Mouse (Mus musculus) limb, embryonic 10.5 days (tissue): ENCODE data around the gene Gpr15. TPM values are rescaled to one million over a fixed set of nuclear protein-coding genes. Genes with fewer than 3 reads are reported as not detected.

Experiments
- DNase-seq: peaks from one replicate; pipeline ENCODE4 v3.0.0-alpha.2; 2017; ENCODE audit warnings: low spot score
- H3K27ac ChIP-seq: fragments of 300-500 bp; sonication (generic); 2 replicates; pipeline ENCODE4 v1.5.1; 2016; ENCODE audit warnings: mild to moderate bottlenecking
- H3K27me3 ChIP-seq: fragments of 300-500 bp; sonication (generic); 2 replicates; pipeline ENCODE4 v1.6.1; 2016; ENCODE audit warnings: low read depth, mild to moderate bottlenecking; ENCODE audit not compliant: poor library complexity, severe bottlenecking
- H3K36me3 ChIP-seq: fragments of 300-500 bp; sonication (generic); 2 replicates; pipeline ENCODE4 v1.6.1; 2016; ENCODE audit warnings: mild to moderate bottlenecking, moderate library complexity
- H3K4me1 ChIP-seq: fragments of 300-500 bp; sonication (generic); 2 replicates; pipeline ENCODE4 v1.6.1; 2016
- H3K4me3 ChIP-seq: fragments of 300-500 bp; sonication (generic); 2 replicates; pipeline ENCODE4 v1.5.1; 2016; ENCODE audit warnings: mild to moderate bottlenecking, moderate library complexity
- H3K9me3 ChIP-seq: fragments of 300-500 bp; sonication (generic); replicated peaks from 2 replicates; pipeline ENCODE4 v1.6.1; 2016; ENCODE audit warnings: mild to moderate bottlenecking
- WGBS: fragments of 180-500 bp; shearing (Covaris S2); methylation state at CpG from one replicate; pipeline ENCODE4 v1.1.7; 2016; 5-methylcytosine and 5-hydroxymethylcytosine counted together
- polyA plus RNA-seq: library from polyadenylated mRNA; unstranded; fragments of >200 nt; fragmentation: Nextera tagmentation; extraction: Ambion mirVana; gene quantifications from 2 replicates; pipeline ENCODE4 v1.2.1, GENCODE M21; 2016

The Gpr15 gene
- polyA plus RNA-seq, result 0.11 TPM in 1 of 2 replicates, not detected in the other

DNA sequence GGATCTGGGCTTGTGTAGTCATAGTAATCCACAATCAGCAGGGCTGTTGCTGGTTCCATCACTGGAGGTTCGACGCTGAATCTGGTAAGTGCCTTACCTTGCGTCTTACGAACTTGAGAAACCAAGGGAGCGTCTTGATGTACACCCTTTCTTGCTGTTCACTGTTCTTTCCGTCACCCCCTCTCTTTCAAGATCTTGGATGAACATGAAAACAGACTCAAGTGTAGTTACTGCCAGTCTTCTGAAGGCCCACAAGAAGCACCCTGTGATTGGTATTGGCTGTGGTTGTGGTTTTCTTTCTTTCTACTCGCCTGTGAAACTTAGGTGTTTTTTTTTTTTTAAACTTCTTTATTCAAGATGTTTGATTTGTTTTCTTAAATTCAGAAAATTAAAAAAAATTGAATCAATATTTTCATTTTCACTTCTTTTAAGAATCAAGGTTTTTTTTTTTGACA lies at the start of gene Gpr15:
Gene Gpr15 (minus strand): TSS at position 405 of the 455 bp plus-strand sequence.
- Histone ChIP-seq H3K36me3 (no peaks in the 10 kb centered on the region), H3K4me1 (no peaks in the 10 kb centered on the region), H3K27me3 (no peaks in the 10 kb centered on the region), H3K4me3 (no peak within 1 kb of the TSS), H3K9me3 (no peaks in the 10 kb centered on the region), H3K27ac (no peak within 1 kb of the TSS)
- 90% methylated on average over 7 of the region's 7 CpGs for WGBS
- no peak for DNase-seq

DNA sequence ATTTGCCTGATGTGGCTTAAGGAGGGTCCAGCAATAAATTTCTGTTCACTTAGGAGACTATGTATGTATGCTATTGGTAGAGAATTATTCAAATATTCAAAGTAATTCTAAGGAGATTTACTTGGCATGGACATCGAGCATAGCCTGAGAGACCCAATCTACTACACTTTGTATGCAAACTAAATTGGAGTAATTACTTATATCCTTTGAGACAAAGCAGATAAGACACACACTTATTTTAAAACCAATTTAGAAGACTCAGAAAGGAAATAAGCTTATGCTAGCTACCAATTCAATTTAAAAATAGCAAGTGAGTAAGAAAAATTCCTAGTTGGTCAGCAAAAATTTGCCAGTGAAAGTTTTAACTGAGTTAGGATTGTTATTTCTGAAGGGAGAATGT lies 44.2 kb upstream of the Gpr15 start, which contains the start of gene Olfr172:
Gene Olfr172 (minus strand): TSS at position 101 of the 400 bp plus-strand sequence.
- H3K36me3 ChIP-seq, result no peaks in the 10 kb centered on the region
- H3K9me3 ChIP-seq, result no peaks in the 10 kb centered on the region
- H3K27me3 ChIP-seq, result no peaks in the 10 kb centered on the region
- no peak within 1 kb of the TSS for H3K27ac ChIP-seq
- WGBS, result 96% methylated on average over 1 of the region's 1 CpGs
- no peak within 1 kb of the TSS for H3K4me3 ChIP-seq
- DNase-seq, result no peak
- no peaks in the 10 kb centered on the region for H3K4me1 ChIP-seq

DNA sequence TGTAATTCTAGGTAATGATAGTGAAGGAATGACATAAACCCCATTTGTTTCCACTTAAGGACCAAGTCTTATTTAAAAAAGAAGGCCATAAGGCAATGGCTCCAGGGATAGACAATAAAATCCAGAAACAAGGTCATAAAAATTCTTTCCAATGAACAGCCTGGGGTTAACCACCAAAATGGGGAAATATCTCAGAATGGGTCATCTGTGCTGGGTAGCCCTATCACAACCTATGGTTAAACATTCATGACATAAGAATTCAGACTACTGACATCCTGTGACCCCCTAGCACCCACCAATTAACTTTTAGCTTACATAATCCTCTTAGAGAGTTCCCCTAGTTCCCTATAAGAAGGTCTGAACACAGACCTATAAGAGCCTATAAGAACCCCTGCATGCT lies 37.3 kb upstream of the Gpr15 start:
- Histone ChIP-seq H3K27me3 (no peaks in the 10 kb centered on the region), H3K9me3 (no peaks in the 10 kb centered on the region), H3K4me3 (no peak overlapping the region), H3K36me3 (no peaks in the 10 kb centered on the region), H3K27ac (no peak overlapping the region), H3K4me1 (0 out of 2 replicates have a peak, but pooled peaks cover 3% of the 10 kb centered on the region)
- DNase-seq, result no peak

DNA sequence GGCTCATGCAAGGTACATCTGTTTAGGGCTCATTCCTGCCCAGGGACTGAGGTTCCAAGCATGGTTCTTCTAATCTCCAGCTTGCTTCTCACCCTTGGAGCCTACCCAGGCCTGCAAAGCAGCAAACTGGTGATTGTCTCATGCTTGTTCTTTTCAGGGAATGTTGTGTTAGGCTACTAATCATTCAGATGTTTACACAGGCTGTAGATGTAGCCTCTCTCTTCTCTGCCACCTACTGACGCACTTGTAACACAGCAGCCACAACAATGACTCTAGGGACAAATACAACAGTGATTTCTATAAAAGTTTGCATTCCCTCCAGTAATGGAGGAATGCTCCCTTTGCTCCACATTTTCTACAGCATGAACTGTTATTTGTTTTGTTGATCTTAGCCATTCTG lies 32.4 kb upstream of the Gpr15 start:
- Histone ChIP-seq H3K4me3 (no peak overlapping the region), H3K9me3 (no peaks in the 10 kb centered on the region), H3K27ac (no peak overlapping the region), H3K4me1 (0 out of 2 replicates have a peak, but pooled peaks cover 1% of the 10 kb centered on the region), H3K27me3 (no peaks in the 10 kb centered on the region), H3K36me3 (no peaks in the 10 kb centered on the region)
- no peak for DNase-seq
- 37% methylated on average over 1 of the region's 1 CpGs for WGBS

DNA sequence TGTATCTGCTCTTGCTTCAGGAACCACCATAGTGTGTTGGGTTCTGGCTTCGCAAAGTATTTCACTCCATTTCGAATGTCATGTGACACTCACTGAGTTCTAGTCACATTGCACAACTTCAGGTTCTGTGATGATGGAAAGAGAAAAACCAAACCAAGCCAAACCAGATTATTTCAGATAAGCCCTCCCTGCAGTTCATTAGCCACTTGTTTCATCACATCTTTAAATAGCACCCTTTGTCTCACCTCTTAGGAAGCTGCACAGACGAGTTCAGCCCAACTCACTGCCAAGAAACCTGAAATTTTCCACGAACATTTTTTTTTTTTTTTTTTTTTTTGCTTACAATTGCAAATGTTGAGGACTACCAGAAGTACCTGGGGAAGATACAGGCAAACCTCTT lies 27.8 kb upstream of the Gpr15 start:
- no peak for DNase-seq
- Histone ChIP-seq H3K36me3 (no peaks in the 10 kb centered on the region), H3K4me3 (no peak overlapping the region), H3K27me3 (no peaks in the 10 kb centered on the region), H3K4me1 (no peaks in the 10 kb centered on the region), H3K9me3 (no peaks in the 10 kb centered on the region), H3K27ac (no peak overlapping the region)
- WGBS, result 81% methylated on average over 4 of the region's 4 CpGs

DNA sequence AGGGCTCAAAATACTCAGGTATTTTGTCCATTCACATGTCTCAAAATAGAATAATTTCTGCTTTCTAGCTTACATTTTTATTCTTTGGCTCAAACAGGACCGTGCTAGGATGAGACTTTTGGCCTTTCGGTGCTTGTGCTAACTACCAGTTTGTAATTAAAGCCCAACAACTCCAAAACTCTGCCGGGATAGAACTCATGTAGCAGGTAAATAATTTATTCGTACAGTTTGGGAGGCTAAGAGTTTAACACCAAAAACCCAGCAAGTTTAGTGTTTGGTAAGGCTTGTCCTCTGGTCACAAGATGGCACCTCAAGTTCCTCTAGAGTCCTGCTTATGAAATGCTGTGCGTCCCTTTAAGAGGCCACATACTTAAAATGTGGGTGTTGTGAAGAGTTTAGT lies 21.9 kb upstream of the Gpr15 start:
- H3K4me3 ChIP-seq, result no peak overlapping the region
- no peak for DNase-seq
- no peaks in the 10 kb centered on the region for H3K9me3 ChIP-seq
- no peak overlapping the region for H3K27ac ChIP-seq
- H3K36me3 ChIP-seq, result 0 out of 2 replicates have a peak, but pooled peaks cover 1% of the 10 kb centered on the region
- no peaks in the 10 kb centered on the region for H3K27me3 ChIP-seq
- 92% methylated on average over 5 of the region's 5 CpGs for WGBS
- no peaks in the 10 kb centered on the region for H3K4me1 ChIP-seq

DNA sequence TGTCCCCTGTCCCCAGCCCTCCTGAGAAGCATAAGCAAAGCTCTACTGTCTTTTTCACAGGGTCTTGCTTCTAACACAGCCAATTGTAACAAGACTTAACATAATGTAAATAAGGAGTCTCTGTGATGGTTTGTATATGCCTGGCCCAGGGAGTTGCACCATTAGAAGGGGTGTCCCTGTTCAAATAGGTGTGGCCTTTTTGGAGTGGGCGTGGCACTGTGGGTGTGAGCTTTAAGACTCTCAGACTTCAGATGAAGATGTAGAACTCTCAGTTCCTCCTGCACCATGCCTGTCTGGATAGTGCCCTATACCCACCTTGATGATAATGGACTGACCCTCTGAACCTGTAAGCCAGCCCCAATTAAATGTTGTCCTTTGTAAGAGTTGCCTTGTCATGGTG lies 19.9 kb upstream of the Gpr15 start:
- H3K4me3 ChIP-seq, result no peak overlapping the region
- H3K36me3 ChIP-seq, result peaks cover 19% of the 10 kb centered on the region
- no peaks in the 10 kb centered on the region for H3K9me3 ChIP-seq
- no peaks in the 10 kb centered on the region for H3K27me3 ChIP-seq
- 88% methylated on average over 1 of the region's 1 CpGs for WGBS
- H3K4me1 ChIP-seq, result no peaks in the 10 kb centered on the region
- DNase-seq, result no peak
- H3K27ac ChIP-seq, result no peak overlapping the region

DNA sequence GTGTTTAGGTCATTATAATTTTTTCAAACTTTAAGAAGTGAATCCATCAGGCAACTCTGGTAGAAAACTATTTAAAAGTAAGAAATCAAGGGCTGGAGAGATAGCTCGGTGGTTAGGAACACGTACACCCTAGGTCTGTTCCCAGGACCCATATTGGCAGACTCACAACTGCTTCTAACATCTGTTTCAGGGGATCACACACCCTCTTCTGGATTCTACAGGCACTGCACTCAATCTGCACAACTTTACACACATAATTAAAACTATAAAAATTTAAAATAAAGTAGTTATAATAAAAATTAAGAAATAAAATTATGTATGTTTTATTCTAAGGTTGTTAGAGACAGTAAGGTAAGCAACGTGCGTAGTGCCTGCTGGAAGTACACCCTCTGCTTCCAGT lies 19.3 kb upstream of the Gpr15 start:
- no peak overlapping the region for H3K4me3 ChIP-seq
- H3K27ac ChIP-seq, result no peak overlapping the region
- WGBS, result 85% methylated on average over 4 of the region's 4 CpGs
- peaks cover 25% of the 10 kb centered on the region for H3K36me3 ChIP-seq
- no peaks in the 10 kb centered on the region for H3K4me1 ChIP-seq
- DNase-seq, result no peak
- no peaks in the 10 kb centered on the region for H3K27me3 ChIP-seq
- no peaks in the 10 kb centered on the region for H3K9me3 ChIP-seq

DNA sequence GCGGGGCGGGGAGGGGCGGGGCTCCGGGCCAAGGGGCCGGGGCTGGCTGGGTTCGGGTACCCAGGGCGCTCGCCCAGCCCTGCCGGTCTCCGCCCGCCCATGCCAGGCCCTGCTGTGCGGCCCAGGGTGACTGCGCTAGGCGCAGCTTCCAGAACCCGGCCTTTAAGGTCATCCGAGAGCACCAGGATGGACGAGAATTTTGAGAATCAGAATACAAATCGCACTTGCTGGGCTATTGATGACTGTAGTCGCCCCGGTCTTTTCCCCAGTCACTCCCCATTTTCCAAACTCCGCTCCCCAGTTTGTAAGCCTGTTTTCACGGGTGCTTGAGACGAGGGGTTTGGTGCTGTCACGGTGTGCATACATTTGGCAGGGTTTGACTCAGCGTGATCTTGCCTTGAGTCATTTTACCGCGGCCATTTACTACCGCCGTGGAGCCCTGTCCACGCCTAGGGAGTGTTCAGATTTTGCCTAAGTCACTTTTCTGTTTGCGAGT lies 9.4 kb upstream of the Gpr15 start:
- DNase-seq, result no peak

DNA sequence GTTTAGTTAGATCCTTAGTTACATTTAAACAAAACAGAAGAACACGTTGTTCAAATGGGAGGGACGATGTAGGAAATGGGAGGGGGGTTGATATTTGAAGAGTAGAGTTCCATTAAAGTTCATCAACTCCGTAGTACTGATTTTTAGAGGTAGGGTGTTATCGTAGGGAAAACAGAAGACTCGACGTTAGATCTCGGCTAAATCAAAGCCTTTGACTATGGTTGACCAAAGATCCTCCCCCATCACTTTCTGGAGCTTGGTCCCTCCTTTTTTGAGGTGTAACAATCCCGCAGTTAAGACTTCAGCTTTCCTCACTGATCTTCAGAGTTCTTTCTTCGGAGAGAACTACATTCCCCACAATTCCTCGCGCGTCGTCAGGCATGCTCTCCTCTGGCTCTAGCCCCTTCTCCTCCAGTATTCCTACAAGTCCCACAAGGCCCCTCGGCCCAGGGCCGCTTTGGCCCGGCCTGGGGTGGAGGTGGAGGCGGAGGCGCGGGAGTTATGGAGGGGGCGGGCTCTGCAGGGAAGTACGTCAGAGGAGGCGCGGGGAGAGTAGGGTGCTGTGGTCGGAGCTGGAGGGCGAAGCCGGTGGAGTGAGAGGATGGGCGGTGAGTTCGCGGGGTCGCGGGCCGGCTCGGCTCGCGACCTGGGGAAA lies 8.7 kb upstream of the Gpr15 start, which contains the start of gene Cldnd1:
Gene Cldnd1 (plus strand): TSS at position 434 of the 655 bp plus-strand sequence.
- peaks cover 6% of the 10 kb centered on the region for H3K4me1 ChIP-seq
- DNase-seq, result peak; percentile 93
- H3K27me3 ChIP-seq, result no peaks in the 10 kb centered on the region
- H3K27ac ChIP-seq, result peak within 1 kb of the TSS; percentile 89
- peaks cover 31% of the 10 kb centered on the region for H3K36me3 ChIP-seq
- no peaks in the 10 kb centered on the region for H3K9me3 ChIP-seq
- peak within 1 kb of the TSS; percentile 81 for H3K4me3 ChIP-seq
- WGBS, result 3% methylated on average over 35 of the region's 35 CpGs

More for the DNA sequence above, 9.4 kb upstream of the Gpr15 start:
- Histone ChIP-seq H3K36me3 (peaks cover 37% of the 10 kb centered on the region), H3K27me3 (no peaks in the 10 kb centered on the region), H3K9me3 (no peaks in the 10 kb centered on the region), H3K27ac (peak overlapping the region; percentile 89), H3K4me3 (peak overlapping the region; percentile 81), H3K4me1 (peaks cover 6% of the 10 kb centered on the region)
- WGBS, result 1% methylated on average over 30 of the region's 31 CpGs

DNA sequence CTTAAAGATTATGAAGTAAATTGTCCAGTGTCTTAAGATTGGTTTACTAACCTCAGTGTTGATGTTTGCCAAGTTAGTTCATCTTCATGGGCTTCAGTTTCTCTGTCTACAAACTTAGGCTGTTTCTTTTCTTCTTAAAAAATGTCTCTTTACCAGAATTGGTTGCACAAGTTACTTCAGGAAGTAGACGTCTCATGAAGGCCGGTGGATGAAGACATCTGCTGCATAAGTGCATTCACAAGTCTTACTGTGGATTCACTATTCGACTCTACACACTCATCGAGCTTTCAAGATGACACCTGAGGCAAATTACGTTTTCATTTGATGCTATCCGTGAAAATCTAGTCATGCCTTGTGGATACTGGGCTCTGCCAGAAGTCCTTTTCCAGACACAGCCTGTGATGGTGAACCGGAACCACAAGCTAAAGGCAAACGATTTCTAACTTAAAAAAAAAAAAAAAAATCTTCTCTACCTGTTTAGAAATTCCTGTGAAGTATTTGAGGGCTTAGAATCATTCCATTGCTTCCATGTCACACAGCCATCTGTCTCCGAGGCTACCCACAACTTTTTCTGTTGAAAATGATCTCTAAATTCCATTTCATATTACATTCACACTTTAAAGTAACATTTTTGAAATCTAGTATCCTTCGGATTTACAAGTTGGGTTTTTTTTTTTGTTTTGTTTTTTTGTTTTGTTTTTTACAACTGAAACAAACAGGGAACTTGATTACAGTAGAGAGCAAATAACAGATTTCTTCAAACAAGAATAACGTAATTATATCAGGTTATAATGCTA lies 8.0 kb upstream of the Gpr15 start:
- peak overlapping the region; percentile 81 for H3K4me3 ChIP-seq
- peak overlapping the region; percentile 89 for H3K27ac ChIP-seq
- no peaks in the 10 kb centered on the region for H3K9me3 ChIP-seq
- 85% methylated on average over 11 of the region's 11 CpGs for WGBS
- H3K27me3 ChIP-seq, result no peaks in the 10 kb centered on the region
- peaks cover 24% of the 10 kb centered on the region for H3K36me3 ChIP-seq
- no peak for DNase-seq
- peaks cover 6% of the 10 kb centered on the region for H3K4me1 ChIP-seq

DNA sequence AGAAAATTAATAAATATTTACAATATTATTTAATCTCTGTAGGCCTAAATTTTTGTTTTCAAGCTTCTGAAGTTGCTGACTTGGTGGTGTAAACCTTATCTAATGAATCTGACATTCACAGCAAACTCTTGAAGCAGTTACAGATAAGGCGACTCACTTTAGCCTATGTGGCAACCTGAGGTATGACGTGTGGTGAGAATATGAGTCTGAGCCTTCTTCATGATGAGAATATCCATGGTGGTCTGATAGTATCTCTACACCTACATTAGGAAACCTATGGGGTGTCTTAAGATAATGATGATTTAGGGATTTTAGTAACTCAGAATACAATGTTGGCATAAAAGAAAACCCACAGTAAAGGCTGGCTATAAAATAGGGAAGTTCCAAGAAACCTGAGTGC lies 3.4 kb upstream of the Gpr15 start:
- Histone ChIP-seq H3K4me3 (no peak overlapping the region), H3K27ac (no peak overlapping the region), H3K27me3 (no peaks in the 10 kb centered on the region), H3K4me1 (no peaks in the 10 kb centered on the region), H3K9me3 (no peaks in the 10 kb centered on the region), H3K36me3 (no peaks in the 10 kb centered on the region)
- DNase-seq, result no peak
- 89% methylated on average over 2 of the region's 2 CpGs for WGBS

DNA sequence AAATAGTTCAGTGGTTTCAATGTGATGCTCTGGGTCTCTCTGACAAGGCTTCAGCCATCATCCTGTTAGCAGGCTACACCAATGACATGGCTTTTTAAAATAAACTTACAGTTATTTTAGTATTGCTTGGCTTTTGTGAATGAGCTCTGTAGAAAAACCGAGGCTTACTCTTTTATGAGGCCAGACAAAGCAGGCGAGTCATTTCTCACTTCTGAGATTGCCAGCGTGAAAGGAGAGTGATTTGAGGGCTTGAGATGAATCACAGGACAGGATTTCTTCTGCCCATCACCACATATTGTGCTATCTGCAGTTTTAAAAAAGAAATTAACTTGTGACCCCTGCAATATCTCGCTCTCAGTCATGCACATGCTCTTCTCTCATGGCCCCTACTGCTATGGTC lies 3.9 kb downstream of the Gpr15 start:
- H3K27me3 ChIP-seq, result no peaks in the 10 kb centered on the region
- no peaks in the 10 kb centered on the region for H3K36me3 ChIP-seq
- no peak overlapping the region for H3K27ac ChIP-seq
- H3K4me3 ChIP-seq, result no peak overlapping the region
- H3K4me1 ChIP-seq, result no peaks in the 10 kb centered on the region
- H3K9me3 ChIP-seq, result no peaks in the 10 kb centered on the region
- WGBS, result 73% methylated on average over 4 of the region's 4 CpGs
- no peak for DNase-seq
